Mouse (Mus musculus) CD4-positive, CD25-positive, alpha-beta regulatory T cell, adult 4 months (primary cell): ENCODE measurements around the gene Otogl. TPM values are rescaled to one million over a fixed set of nuclear protein-coding genes. Genes with fewer than 3 reads are reported as not detected.

Source experiments
- ATAC-seq: one replicate; pipeline ENCODE4 v1.8.0; 2017
- polyA plus RNA-seq, 2 experiments: library from polyadenylated mRNA; unstranded; fragments of 100-300 nt; shearing (Covaris generic); gene quantifications; one replicate each; pipeline ENCODE4 v1.2.1; 2017

Gene Otogl
- not detected for polyA plus RNA-seq

DNA sequence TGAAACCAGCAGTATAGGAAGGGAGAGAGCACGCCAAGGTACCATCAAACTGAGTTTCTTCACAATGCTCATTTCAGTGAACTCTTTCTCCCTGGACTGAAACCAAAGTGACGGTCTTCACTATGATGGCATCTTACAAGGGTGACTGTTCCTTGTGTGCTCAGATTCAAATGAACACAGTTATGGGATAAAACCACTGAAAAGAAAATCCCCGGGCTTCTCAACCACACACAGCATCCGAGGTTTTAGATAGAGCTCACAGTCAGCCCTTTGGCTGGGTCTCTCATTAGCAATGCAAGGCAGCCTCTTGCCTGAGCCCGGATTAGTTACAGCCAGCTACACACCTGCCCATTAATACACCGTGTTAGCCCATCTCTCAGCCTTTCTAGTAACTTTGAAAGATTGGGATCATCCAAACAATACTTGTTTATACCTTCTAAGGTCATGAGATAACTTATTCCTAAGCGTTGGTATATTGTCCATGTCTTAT, at the start of gene Otogl:
Otogl (minus strand) TSS at position 51 of the 490 bp plus-strand sequence.
- ATAC-seq: no peak

DNA sequence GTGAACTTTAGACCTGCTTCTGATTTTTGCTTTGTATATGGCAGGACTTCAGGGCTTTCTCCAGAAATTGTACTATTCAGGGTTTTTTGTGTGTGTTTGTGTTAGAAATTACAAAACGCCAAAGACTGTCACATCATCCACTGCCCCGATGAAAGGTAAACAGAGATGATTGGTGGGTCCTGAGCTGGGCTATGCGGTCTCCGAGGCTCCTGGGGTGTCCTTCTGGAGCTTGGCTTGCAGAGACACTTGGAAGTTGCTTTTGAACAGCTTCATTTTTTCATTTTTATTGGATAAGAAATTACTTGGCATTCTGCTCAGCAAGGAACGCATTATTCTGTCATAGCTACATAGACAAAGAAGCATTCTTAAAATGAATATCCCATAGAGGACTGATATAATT, 44.7 kb upstream of the Otogl start:
- ATAC-seq: no peak

DNA sequence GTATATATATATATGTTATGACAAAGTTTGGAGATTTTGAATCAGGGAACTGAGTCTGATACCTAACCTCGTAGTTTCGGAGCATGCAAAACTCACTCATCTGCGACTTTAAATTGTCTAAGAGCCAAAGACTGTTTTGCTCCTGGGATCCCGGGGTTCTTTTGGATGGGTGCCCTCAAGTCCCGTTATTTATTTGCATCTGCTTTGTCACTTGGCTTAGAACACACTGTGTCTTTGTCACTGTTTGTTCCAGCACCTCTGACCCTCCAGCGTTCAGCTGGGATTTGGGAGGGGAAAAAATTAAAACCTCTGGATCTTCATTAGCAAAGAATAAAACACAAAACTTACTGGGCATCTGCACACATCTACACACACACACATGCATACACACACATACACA, 42.5 kb upstream of the Otogl start:
- ATAC-seq: no peak

DNA sequence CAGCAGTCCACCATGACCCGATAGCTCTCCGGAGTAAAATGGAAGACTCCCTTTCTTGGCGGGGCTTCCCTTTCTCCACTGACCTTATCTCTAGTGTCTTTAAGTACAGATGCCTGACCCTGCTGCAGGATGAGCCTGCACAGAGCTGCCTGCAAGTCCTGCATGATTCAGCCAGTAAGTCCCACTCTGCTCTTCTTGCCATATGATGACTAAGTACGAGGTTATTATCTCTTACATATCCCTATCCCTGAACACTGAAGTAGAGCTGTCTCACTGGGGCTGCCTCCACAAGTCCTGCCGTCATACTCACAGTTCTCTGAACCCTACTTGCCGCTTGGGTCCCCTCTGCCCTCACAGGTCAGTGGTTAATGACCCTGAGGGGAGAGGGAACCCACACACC, 39.7 kb upstream of the Otogl start:
- no peak for ATAC-seq

DNA sequence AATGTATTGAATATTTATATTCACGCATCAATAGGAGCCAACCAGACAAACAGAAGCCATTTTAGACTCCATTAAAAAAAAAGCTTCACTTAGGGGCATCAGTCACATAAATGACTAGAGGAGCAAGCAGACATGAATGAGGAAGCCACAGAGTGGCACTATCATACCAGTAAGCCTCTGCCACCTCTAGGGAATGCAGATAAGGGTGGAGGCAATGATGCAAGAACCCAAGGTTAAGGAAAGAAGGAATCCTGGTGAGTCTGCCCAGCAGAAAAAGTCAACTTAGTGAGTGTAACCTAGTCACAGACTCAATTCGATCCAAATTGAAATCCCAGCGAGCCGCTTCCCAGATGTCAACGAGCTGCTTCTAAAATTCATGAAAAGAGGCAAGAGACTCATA, 38.0 kb upstream of the Otogl start:
- no peak for ATAC-seq

DNA sequence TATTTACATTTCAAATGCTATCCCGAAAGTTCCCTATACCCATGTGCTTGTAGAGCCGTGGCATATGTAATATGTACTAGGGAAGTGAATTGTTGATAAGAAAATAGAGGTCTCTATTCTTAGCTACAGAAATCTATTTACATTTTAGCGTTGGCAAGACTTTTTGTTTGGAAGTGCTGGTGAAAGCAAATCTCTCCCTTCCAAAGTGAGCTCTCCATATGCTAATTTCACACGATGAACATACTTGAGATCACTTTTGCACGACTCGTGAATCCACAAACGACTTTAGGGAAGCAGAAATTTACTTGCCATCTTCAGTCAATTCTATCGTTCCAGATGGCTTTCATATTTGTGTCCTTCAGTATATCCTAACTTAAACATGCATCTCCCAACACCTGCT, 36.7 kb upstream of the Otogl start:
- no peak for ATAC-seq

DNA sequence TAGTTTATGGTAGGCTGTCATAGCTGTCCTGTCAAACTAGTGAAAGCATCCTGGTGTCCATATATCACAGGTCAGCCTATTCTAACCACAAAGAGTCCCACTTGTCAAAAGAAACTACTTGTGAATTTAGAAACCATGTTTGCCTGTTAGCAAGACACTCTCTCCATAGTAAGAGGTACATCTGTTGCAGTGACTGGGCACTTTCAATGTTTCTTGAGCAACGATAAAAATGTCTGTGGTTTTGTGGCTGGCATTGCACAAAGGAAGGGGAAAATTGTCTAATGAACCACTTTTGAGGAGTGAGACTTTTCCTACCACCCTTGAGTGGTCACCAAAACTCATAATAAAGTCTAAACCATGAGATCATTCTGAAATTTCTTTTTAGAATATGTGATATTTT, 36.1 kb upstream of the Otogl start:
- no peak for ATAC-seq

DNA sequence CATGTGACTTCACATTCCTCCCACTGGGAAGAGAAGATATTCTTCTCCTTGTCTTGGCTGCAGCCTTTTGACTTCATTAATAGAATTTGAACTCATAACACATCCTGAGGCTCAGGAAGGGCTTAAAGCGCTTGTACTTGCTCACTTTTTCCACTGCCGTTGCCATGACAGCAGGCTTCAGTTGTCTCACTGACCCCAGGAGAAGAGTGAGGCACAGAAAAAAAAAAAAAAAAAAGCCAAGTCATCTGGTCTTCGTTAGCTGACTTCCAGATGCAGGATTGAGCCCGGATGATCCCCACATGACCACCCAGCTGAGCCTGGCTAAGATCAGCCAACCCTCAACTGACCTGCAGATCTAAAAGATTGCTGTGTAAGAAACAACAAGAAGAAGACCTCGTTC, 34.4 kb upstream of the Otogl start:
- ATAC-seq: no peak

DNA sequence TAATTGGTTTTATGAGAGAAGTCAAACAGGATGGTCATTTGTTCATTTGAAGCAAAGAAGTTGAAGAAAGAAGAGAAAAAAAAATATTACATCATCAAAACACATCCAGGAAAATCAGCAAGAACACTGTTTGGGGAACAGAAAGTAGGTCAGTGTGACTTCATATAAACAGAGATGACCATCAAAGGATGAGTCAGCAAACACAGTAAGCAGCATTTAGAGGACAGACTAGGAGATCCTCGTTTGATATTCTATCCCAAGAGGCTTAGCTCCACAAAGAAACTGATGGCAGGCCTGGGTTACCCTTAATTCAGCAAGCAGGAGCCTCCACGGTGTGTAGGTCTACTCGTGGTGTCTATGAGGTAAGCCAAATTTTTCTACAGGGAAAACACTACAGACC, 31.9 kb upstream of the Otogl start:
- ATAC-seq: no peak

DNA sequence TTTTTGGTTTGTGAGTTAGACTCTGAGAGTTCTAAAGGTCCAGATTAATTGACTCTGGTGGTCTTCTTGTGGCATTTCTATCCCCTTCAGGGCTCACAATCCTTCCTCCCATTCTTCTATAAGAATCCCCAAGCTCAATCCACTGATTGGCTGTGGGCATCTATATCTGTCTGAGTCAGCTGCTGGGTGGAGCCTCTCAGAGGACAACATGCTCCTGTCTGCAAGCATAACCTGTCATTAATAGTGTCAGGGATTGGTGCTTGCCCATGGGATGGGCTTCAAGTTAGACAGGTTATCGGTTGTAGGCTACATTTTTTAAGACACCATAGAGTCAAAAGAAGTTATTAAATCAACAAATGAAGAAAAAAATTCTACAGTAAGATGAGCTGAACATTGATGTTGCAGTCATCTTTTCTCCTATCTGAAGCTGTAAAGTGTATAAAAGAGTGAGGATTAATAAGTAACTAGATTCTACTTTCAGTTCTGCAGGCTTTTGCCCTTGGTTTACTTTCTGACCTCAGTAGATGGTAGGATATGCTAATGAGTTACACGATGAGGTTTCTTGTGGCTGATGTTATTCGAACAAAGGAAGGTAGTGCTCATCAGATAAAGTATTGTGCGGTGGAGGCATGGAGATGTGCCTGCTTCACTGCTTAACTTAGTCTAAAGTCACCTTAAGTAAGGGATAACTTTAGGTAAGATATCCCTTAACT, 29.4 kb upstream of the Otogl start:
- peak; percentile 96 for ATAC-seq

DNA sequence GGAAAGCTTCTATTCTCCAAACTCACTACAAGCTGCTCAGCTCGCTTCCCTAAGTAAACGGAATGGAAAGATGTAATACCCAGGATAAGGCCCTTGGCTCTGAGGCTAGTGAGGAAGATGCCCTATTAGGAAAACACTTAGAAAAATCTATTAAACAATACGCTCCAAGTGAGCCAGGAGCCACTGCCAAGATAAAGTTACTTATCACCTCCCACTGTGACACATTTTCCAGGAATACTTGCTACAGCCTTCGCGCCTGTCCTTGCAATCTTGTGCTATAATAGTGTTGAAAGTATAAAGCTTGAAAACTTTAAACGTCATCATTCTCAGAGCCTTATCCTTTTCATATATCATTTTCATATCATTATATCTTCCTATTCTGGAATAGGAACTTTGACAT, 28.4 kb upstream of the Otogl start:
- ATAC-seq: no peak

DNA sequence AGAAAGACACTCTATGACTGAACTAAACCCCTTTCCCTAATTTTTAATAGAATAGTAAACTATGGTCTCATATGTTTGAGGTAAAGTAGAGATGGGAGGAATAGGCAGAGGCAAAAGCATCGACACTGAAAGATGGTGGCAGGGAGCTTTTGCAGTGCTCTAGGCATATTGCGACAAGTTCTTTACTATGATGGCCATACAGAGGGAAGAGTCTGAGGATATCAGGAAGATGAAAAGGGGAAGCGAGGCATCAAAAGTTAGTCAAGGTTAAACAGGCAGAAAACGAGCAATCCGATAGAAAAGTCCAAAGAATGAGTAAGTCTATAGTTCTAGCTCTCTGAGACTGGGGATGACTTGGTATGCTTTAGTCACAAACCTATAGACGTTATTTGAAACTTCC, 27.9 kb upstream of the Otogl start:
- no peak for ATAC-seq

DNA sequence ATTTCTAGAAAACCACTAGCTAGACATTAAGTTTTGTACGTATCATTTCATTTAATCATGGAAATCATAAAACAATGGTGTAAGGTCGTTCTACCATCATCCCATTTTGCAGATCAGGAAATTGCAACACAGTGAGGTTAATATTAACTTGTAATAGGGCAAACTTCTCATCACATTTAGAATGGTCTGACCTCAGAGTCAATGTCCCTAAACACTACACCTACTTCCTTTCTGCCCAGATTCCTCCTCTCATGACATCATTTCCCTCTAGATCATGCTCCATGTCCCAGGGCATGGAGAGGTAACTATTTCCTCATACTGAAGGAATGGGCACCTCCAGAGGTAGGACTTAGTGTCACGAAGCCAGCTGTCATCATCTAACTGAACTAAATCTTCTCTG, 22.1 kb upstream of the Otogl start:
- no peak for ATAC-seq

DNA sequence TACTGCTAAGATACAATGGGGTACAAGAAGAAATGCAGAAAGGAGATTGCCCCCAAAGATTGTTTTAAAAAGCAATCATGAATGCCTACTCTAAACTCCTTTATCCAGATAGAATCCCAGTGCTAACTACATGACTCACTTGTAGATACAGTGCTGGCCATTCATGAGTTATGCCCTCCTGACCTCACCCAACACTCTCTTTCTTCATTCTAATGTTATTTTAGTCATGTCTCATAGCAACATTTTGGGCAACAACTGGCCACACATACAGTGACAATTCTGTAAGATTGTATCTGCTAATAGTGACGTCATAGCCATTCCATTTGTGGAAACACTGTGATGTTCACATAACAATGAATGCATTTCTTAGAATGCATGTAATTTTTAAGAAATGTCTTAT, 21.6 kb upstream of the Otogl start:
- no peak for ATAC-seq

DNA sequence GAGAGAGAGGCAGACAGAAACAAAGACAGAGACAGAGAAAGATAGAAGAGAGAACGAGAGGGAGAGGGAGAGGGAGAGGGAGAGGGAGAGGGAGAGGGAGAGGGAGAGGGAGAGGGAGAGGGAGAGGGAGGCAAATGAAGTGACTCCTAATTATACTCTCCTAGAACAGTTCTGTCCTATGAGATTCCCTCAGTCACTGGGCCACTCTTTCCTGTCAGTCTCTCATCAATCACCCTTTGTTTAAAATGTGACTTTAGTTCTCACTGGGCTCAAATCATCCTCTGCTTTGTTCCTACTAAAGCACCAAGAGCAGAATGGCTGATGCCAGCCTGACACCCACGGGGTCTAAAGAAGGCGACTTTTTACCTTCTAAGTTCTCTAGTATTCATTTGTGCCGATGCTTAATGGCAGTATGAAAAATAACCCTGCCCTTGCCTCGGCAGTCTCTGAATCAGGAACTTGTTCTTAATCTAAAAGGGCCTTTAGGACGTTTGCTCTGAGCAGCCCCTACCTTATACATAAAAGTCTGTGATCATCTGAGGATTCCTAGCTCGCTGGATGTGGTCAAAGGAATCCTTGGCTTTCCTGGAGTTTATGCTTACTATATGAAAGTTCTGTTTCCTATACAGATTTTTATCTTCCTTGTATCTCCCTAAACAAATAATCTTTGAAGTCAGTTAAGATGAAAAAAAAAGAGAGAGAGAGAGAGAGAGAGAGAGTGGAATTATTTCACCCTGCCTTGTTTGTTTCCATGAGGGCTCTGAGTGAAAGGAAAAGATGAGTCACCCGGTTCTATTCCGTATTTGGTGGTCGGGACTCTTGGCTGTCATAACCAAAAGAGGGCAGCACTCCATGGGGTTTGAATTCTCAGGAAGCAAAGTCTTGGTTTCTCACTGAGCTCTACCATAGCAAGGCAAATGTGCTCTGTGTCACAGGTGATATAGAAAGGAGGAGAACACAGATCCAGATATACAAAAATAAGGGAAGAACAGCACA, 20.2 kb upstream of the Otogl start:
- peak; percentile 87 for ATAC-seq

DNA sequence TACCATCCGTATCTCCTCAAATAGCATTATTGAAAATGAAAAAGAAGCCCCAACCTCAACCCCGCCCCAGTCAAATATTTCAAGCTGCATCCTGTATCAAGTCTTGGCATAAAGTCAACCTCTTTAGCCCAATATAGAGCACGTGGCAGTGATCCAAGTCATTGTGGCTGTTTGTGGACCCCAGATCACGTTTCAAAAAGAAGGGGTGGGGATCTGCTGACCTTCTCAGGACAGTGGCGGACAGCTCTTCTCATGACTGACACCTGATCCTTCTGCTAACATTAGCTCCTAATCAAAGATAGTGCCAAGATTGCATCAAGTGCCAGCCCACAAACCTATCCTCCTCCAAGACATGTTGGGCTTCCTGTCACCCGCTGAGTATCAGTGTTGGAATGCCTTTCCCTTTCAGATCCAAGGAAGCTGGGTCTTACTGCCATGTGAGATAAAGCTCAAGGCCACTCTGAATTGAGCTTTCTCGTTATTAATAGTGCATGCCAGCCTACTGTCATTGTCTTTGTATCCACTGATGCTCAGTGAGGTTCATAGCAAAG, 18.6 kb upstream of the Otogl start:
- ATAC-seq: no peak

DNA sequence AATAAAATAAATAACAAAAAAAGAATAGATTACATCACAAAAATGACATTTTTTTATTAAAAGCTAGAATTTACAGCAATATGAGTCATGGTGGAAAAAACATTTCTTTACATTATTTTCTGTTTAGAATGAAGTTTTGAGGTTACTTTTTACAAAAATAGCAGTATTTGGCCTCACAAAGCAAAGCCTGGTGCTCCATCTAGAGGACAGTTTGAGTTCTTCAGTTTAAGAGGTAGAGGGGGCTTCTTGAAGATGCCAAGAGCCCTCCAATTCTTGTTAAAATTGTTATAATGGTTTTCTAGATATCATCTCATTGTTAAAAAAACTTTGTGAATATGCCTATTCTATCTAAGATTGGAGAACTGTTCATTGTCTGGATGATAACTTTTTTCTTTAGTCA, 13.4 kb upstream of the Otogl start:
- ATAC-seq: no peak

DNA sequence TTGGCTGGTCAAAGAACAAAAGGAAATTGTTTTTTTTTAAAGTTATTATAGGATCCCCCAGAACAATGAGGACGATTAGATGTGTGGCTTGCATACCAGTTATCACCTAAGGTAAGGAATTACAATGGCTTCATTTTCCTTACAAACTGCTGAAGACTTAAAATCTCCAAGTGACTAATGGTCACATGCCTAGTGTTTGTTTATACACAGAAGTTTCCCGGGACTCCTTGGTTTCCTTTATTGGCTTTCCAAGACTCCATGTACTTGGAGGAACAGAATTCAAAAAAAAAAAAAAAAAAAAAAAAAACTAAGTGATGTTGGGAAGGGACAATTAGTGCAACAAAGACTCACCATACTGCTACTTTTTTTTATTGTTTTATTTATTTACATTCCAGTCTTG, 11.9 kb upstream of the Otogl start:
- ATAC-seq: no peak

DNA sequence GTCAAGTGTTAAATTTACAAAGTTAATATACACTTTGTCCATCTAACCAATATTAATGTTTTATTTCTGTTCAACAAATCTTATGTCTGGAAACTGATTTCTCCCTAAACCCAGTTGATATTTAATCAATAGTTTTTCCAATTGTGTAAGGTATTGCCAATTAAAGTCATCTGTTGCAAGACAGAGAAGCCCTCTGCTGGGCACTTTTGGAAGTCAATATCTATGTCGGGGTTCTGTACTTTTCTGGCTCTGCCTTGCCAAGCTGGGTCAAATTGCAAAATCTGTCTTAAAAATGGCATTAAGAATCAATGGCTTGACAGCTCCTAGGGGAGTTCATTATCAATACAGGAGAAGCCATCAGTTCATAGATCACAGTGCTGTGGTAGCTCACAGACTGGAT, 10.8 kb upstream of the Otogl start:
- ATAC-seq: peak; percentile 68

DNA sequence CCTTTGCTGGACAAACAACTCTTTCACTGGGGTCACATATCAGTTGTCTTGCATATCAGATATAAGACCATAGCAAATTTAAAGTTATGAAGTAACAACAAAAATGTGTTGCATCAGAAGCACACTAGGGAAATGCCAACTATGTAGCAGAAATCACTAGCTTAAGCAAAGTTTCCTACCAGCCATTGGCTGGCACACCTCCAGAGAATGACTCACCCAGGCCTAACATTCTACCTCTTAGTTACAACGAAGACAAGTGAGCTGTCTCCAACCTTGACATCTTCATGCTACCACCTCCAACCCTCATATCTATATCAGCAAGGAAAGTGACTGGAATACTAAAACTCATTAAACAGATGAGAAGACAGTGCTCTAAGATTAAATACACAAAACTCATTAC, 9.6 kb upstream of the Otogl start:
- ATAC-seq: peak; percentile 39

DNA sequence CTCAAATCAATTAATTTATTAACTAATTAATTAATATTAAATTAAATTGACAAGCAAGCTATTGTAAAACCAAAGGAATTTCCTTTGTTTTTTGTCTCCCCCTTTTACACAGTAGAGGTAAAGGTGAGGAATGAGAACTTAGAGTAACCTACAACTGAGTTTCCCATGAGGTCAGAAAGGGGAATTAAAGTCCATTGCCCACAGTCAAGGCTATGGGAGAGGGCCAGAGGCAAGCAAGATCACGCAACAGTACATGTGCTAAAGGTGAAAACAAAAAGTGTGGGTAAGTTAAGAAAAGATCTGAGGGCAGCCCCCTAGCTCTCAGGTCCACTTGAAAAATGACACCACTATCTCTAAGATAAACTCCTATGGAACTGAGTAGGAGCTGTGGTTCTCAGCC, 9.2 kb upstream of the Otogl start:
- no peak for ATAC-seq

DNA sequence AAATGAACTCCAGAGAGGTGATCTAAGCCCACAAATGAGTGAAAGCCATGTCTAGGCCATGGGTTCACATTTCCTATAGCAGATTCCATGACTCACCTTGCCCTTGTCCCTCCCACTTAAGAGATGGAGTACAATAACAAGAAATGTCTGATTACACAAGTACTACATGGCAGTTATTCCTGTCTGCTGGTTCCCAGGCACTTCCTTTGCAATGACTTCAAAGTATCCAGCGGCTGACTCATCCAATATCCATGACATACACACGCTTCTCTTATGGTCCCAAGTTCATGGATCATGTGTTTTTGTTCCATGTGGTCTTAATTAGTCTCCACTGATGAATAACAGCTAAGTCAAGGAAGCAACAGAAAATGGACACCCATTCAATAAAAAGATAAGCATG, 1.1 kb upstream of the Otogl start:
- ATAC-seq: no peak

DNA sequence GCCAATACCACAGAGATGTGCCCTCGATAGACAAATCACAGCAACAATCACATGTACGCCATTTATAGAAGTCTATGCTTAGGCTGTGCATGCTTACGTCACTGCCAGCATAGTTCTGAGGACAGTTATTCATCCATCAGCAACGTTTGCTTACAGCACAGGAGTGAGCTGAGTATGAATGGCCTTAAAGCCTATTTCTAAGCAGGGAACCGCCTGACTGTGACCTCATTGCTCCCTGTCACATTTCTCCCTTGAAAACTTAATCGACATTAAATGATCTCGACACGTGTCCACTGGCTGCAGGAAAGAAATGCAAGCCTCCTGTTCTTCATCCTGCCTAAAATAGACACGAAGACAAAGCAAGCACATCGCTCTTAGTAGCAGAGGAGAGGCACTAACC, 5.5 kb downstream of the Otogl start:
- no peak for ATAC-seq
